Mouse (Mus musculus) monocyte, adult 2 months (primary cell): ENCODE measurements around the gene Tpst2.

Experiments
- DNase-seq, 2 experiments: peaks; one replicate each; pipeline ENCODE4 v3.0.0; 2022; ENCODE audit warnings: low spot score in 2 of 2, low read depth in 1 of 2

The Tpst2 gene

GRCm38 (mm10) chr5:112325546-112326445, 49.3 kb downstream of the Tpst2 start, which contains the start of gene Tfip11:
TSS of gene Tfip11 (plus strand) at chr5:112326358.
- peak; percentile 86 to 93 for DNase-seq

- DNase-seq = no peak
These were observed 50.0 kb downstream of the Tpst2 start for GRCm38 (mm10) chr5:112326446-112327009.

- no peak for DNase-seq
These were observed 51.4 kb downstream of the Tpst2 start for GRCm38 (mm10) chr5:112327854-112328253.

- DNase-seq = no peak
These were observed 53.5 kb downstream of the Tpst2 start for GRCm38 (mm10) chr5:112329805-112330564.

GRCm38 (mm10) chr5:112335473-112335872, 59.0 kb downstream of the Tpst2 start:
- DNase-seq = no peak

- no peak for DNase-seq
These were observed 60.5 kb downstream of the Tpst2 start for GRCm38 (mm10) chr5:112337004-112337403.

- DNase-seq = no peak
These were observed 62.7 kb downstream of the Tpst2 start for GRCm38 (mm10) chr5:112339215-112339614.

GRCm38 (mm10) chr5:112342463-112343204, 66.1 kb downstream of the Tpst2 start, which contains the start of the genes Srrd and Hps4:
TSS of gene Srrd (minus strand) at chr5:112343040.
TSS of gene Hps4 (plus strand) at chr5:112343083.
- DNase-seq = peak; percentile 64 to 91

- no peak for DNase-seq
These were observed 66.7 kb downstream of the Tpst2 start for GRCm38 (mm10) chr5:112343205-112343595.

- peak in 1 of 2 experiments; percentile 38 for DNase-seq
These were observed 67.8 kb downstream of the Tpst2 start for GRCm38 (mm10) chr5:112344092-112344960.

- no peak for DNase-seq
These were observed 69.9 kb downstream of the Tpst2 start for GRCm38 (mm10) chr5:112346211-112346965.

GRCm38 (mm10) chr5:112349169-112349568, 72.7 kb downstream of the Tpst2 start:
- DNase-seq = no peak

- DNase-seq = no peak
These were observed 79.0 kb downstream of the Tpst2 start for GRCm38 (mm10) chr5:112355493-112355892.

GRCm38 (mm10) chr5:112355910-112356309, 79.4 kb downstream of the Tpst2 start, which contains the start of gene Gm6583:
TSS of gene Gm6583 (minus strand) at chr5:112356033.
- no peak for DNase-seq

GRCm38 (mm10) chr5:112356322-112356721, 79.8 kb downstream of the Tpst2 start:
- no peak for DNase-seq

- no peak for DNase-seq
These were observed 83.0 kb downstream of the Tpst2 start for GRCm38 (mm10) chr5:112359520-112359919.

- no peak for DNase-seq
These were observed 83.6 kb downstream of the Tpst2 start for GRCm38 (mm10) chr5:112360077-112360476.

- DNase-seq = no peak
These were observed 87.8 kb downstream of the Tpst2 start for GRCm38 (mm10) chr5:112364184-112364797.
